Comparison of ENCODE assay signal across 8 mouse cellular contexts in the genomic region with DNA sequence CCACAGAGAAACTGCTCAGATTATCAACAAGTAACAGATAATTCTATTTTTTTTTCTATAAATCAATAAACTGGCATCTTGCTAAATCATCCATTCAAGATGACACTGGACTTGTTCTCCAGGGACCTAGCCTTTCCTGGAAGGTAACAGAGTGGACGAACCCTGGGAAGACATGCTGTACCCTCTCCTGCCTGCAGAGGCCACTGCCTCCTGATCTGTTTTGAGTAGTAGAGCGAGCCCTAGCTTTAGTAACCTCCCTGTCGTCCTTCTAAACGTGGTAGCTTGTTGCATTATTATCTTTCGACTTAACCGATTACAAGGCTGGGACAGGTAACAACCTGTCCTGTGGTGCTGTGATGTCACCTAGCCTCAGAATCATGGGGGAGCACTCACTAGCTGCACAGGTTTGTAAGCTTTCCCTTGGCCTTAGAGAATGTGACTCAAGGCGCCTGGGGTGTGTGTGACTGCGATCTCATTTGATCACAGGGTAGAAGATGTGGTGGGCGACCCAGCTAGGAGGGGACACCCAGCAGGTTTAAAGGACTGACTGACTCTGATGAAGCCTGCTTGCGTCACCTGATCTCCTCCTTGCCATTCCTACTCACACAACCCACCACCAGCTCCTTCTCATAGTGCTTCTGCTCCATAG.
DNase-seq lines count a peak whose midpoint lies in the region; ATAC-seq and TF ChIP-seq lines count a peak whose summit lies in the region.

No protein-coding gene starts in this region.

- H3K4me1 ChIP-seq in thymus, adult 2 months (replicated peaks; ENCODE audit: control insufficient read depth, insufficient read depth, low read length), result no peaks in the 10 kb centered on the region
- H3K4me1 ChIP-seq in forebrain, embryonic 16.5 days (replicated peaks; ENCODE audit: control insufficient read depth, insufficient read depth, low read length), result no peaks in the 10 kb centered on the region
- H3K4me1 ChIP-seq in hindbrain, embryonic 15.5 days (replicated peaks), result no peaks in the 10 kb centered on the region; the same call in 1 of the 2 replicates
- peaks cover 4% of the 10 kb centered on the region; the same call in 1 of the 2 replicates for H3K4me1 ChIP-seq in midbrain, embryonic 16.5 days (ENCODE audit: control insufficient read depth, insufficient read depth, low read length)

- H3K27me3 ChIP-seq in thymus, adult 2 months (ENCODE audit: control insufficient read depth, insufficient read depth, low read length), result no peaks in the 10 kb centered on the region
- H3K27me3 ChIP-seq in forebrain, embryonic 16.5 days (replicated peaks; ENCODE audit: control insufficient read depth, insufficient read depth, low read length), result no peaks in the 10 kb centered on the region
- no peaks in the 10 kb centered on the region for H3K27me3 ChIP-seq in hindbrain, embryonic 15.5 days
- H3K27me3 ChIP-seq in midbrain, embryonic 16.5 days (ENCODE audit: control insufficient read depth, insufficient read depth, low read depth, low read length), result no peaks in the 10 kb centered on the region

- no peak overlapping the region for H3K9ac ChIP-seq in forebrain, embryonic 16.5 days (replicated peaks; ENCODE audit: low read depth, low read length)
- H3K9ac ChIP-seq in hindbrain, embryonic 15.5 days, result no peak overlapping the region
- H3K9ac ChIP-seq in midbrain, embryonic 16.5 days (ENCODE audit: low read depth, low read length), result no peak overlapping the region

- no peak for TF ChIP-seq POLR2A in thymus, adult 2 months (IDR thresholded peaks at IDR 0.05; ENCODE audit: control insufficient read depth, extremely low read depth, insufficient read depth, low read length, poor library complexity)

- intact Hi-C loops in left cerebral cortex, postnatal 10 days (cut with DNase I), result loop anchor here (2.0 kb wide), 1 partner anchor 348 kb away; no protein-coding TSS in a partner anchor

- ATAC-seq in forebrain, embryonic 16.5 days, result peak; percentile 71
- peak; percentile 38; the same call in 1 of the 2 replicates for ATAC-seq in hindbrain, embryonic 15.5 days (ENCODE audit: low FRiP score, low read depth)
- peak; percentile 66; the same call in 1 of the 2 replicates for ATAC-seq in midbrain, embryonic 16.5 days

- 75% methylated on average over 10 of the region's 10 CpGs for WGBS in thymus, adult 2 months
- 54% methylated on average over 10 of the region's 10 CpGs for WGBS in forebrain, embryonic 16.5 days
- WGBS in hindbrain, embryonic 15.5 days, result 49% methylated on average over 10 of the region's 10 CpGs
- WGBS in midbrain, embryonic 16.5 days, result 54% methylated on average over 10 of the region's 10 CpGs

- H3K27ac ChIP-seq in thymus, adult 2 months (ENCODE audit: control insufficient read depth, insufficient read depth, low read length), result no peak overlapping the region
- H3K27ac ChIP-seq in forebrain, embryonic 16.5 days (ENCODE audit: low read length), result no peak overlapping the region
- no peak overlapping the region for H3K27ac ChIP-seq in hindbrain, embryonic 15.5 days (replicated peaks)
- H3K27ac ChIP-seq in midbrain, embryonic 16.5 days (ENCODE audit: low read length), result no peak overlapping the region

- no peak for TF ChIP-seq CTCF in thymus, adult 2 months (IDR thresholded peaks at IDR 0.05; ENCODE audit: borderline replicate concordance, control insufficient read depth, extremely low read depth, insufficient read depth, low read length, poor library complexity)

- H3K4me2 ChIP-seq in forebrain, embryonic 16.5 days (ENCODE audit: low read length), result no peak overlapping the region
- no peak overlapping the region for H3K4me2 ChIP-seq in hindbrain, embryonic 15.5 days
- no peak overlapping the region for H3K4me2 ChIP-seq in midbrain, embryonic 16.5 days (ENCODE audit: low read length)

- H3K36me3 ChIP-seq in thymus, adult 2 months (ENCODE audit: control insufficient read depth, insufficient read depth, low read length), result no peaks in the 10 kb centered on the region
- H3K36me3 ChIP-seq in forebrain, embryonic 16.5 days (ENCODE audit: control insufficient read depth, insufficient read depth), result no peaks in the 10 kb centered on the region
- no peaks in the 10 kb centered on the region for H3K36me3 ChIP-seq in hindbrain, embryonic 15.5 days
- H3K36me3 ChIP-seq in midbrain, embryonic 16.5 days (ENCODE audit: control insufficient read depth, insufficient read depth, low read length), result no peaks in the 10 kb centered on the region

- H3K9me3 ChIP-seq in forebrain, embryonic 16.5 days (ENCODE audit: control insufficient read depth, low read length), result no peaks in the 10 kb centered on the region
- no peaks in the 10 kb centered on the region for H3K9me3 ChIP-seq in hindbrain, embryonic 15.5 days
- no peaks in the 10 kb centered on the region for H3K9me3 ChIP-seq in midbrain, embryonic 16.5 days (replicated peaks; ENCODE audit: control insufficient read depth, low read length, poor library complexity, severe bottlenecking)

- no peak overlapping the region for H3K4me3 ChIP-seq in thymus, adult 2 months (ENCODE audit: control insufficient read depth, insufficient read depth, low read length)
- H3K4me3 ChIP-seq in forebrain, embryonic 16.5 days (replicated peaks; ENCODE audit: low read length), result no peak overlapping the region
- no peak overlapping the region for H3K4me3 ChIP-seq in hindbrain, embryonic 15.5 days
- H3K4me3 ChIP-seq in midbrain, embryonic 16.5 days (ENCODE audit: low read depth, low read length), result no peak overlapping the region

- peak; percentile 11 for DNase-seq in thymus, adult 2 months
- DNase-seq in thymus, adult 18-20 months, result no peak
- DNase-seq in adrenal gland, postnatal 25 days, result peak; percentile 42
- peak; percentile 48 to 62 for DNase-seq in left cerebral cortex, postnatal 10 days (ENCODE audit: extremely low spot score in 1 of 2, low spot score in 2 of 2)
- no peak for DNase-seq in spleen, postnatal 4 days (ENCODE audit: low spot score in 2 of 2)

Comparison
In these comparisons a context has a peak if more than half of its experiments do, and no peak if none do; other contexts are left out.
1. DNase-seq: peak in thymus, adult 2 months (single experiment), adrenal gland, postnatal 25 days (single experiment) and left cerebral cortex, postnatal 10 days (2 of 2); none in thymus, adult 18-20 months (0 of 2) and spleen, postnatal 4 days (0 of 2).
2. Peak in every context shown above with its lines, with median percentiles within 50 percentile points of each other: ATAC-seq.